Mouse (Mus musculus) embryonic facial prominence, embryonic 14.5 days (tissue): ENCODE data around the gene Nek8. TPM values are rescaled to one million over a fixed set of nuclear protein-coding genes. Genes with fewer than 3 reads are reported as not detected.

ENCODE experiments used
- ATAC-seq: fragments of 200-750 bp; cut with Nextera tagmentation; 2 replicates; pipeline ENCODE4 v1.8.0; 2017; ENCODE audit warnings: low read depth, moderate number of reproducible peaks, moderate TSS enrichment
- DNase-seq: peaks from one replicate; pipeline ENCODE4 v3.0.0-alpha.2; 2015; ENCODE audit warnings: low spot score
- H3K27ac ChIP-seq: fragments of 300-500 bp; sonication (generic); replicated peaks from 2 replicates; pipeline ENCODE4 v1.5.1; 2014; ENCODE audit warnings: low read depth, mild to moderate bottlenecking, low read length, moderate library complexity
- H3K27me3 ChIP-seq: fragments of 300-500 bp; sonication (generic); replicated peaks from 2 replicates; pipeline ENCODE4 v1.6.1; 2014; ENCODE audit warnings: low read length; ENCODE audit not compliant: control insufficient read depth, insufficient read depth
- H3K36me3 ChIP-seq: fragments of 300-500 bp; sonication (generic); 2 replicates; pipeline ENCODE4 v1.6.1; 2014; ENCODE audit warnings: low read length, mixed read lengths; ENCODE audit not compliant: control insufficient read depth, insufficient read depth
- H3K4me1 ChIP-seq: fragments of 300-500 bp; sonication (generic); 2 replicates; pipeline ENCODE4 v1.6.1; 2014; ENCODE audit warnings: antibody characterized with exemption, low read length; ENCODE audit not compliant: control insufficient read depth, insufficient read depth
- H3K4me2 ChIP-seq: fragments of 300-500 bp; sonication (generic); 2 replicates; pipeline ENCODE4 v1.6.1; 2014; ENCODE audit warnings: low read depth, mild to moderate bottlenecking, low read length, moderate library complexity, mixed read lengths
- H3K4me3 ChIP-seq: fragments of 300-500 bp; sonication (generic); 2 replicates; pipeline ENCODE4 v1.5.1; 2014; ENCODE audit warnings: low read depth, mild to moderate bottlenecking, low read length
- H3K9ac ChIP-seq: fragments of 300-500 bp; sonication (generic); 2 replicates; pipeline ENCODE4 v1.6.1; 2014; ENCODE audit warnings: low read depth, mild to moderate bottlenecking, low read length, moderate library complexity, mixed read lengths
- H3K9me3 ChIP-seq: fragments of 300-500 bp; sonication (generic); 2 replicates; pipeline ENCODE4 v1.6.1; 2016; ENCODE audit warnings: low read length; ENCODE audit not compliant: control insufficient read depth
- WGBS: fragments of 180-500 bp; shearing (Covaris S2); extraction: QIAGEN DNeasy Blood & Tissue Kit; methylation state at CpG from one replicate; pipeline ENCODE4 v1.1.7; 2014; 5-methylcytosine and 5-hydroxymethylcytosine counted together
- microRNA-seq: library from miRNA; unstranded; fragments of <30 nt; microRNA quantifications from one replicate; pipeline ENCODE4, GENCODE M21; 2016; ENCODE audit warnings: borderline number of aligned reads
- polyA plus RNA-seq: library from polyadenylated mRNA; unstranded; fragments of >200 nt; fragmentation: Nextera tagmentation; extraction: Ambion mirVana; gene quantifications from 2 replicates; pipeline ENCODE4 v1.2.1, GENCODE M21; 2014

The Nek8 gene
- polyA plus RNA-seq, 1 experiment from 2014 or later = 10.8 TPM

DNA sequence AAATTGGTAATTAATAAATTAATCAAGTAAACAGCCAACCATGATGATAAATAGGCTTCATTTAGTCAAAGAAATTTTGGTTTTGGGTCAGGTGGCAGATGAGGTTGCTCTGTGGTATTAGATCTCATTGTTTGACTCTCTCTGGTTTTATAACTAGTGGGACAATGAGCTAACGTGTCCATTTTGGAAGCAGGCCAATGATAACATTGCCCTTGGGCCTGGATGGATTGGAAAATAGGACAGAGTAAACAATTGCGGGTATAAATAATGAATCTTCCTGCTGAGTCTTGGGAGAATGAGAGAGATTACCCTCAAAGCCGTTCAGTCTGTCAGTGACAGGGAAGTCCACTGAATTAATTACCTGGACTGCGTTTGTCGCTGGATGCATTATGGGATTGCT lies 55.3 kb downstream of the Nek8 start:
- no peaks in the 10 kb centered on the region for H3K36me3 ChIP-seq
- WGBS = 69% methylated on average over 5 of the region's 5 CpGs
- DNase-seq = no peak
- no peaks in the 10 kb centered on the region for H3K9me3 ChIP-seq
- H3K9ac ChIP-seq = no peak overlapping the region
- H3K27ac ChIP-seq = no peak overlapping the region
- no peak for ATAC-seq
- no peaks in the 10 kb centered on the region for H3K27me3 ChIP-seq
- H3K4me2 ChIP-seq = no peak overlapping the region
- H3K4me1 ChIP-seq = peaks cover 2% of the 10 kb centered on the region; the same call in 1 of the 2 replicates
- H3K4me3 ChIP-seq = no peak overlapping the region

- no peaks in the 10 kb centered on the region for H3K27me3 ChIP-seq
- peaks cover 3% of the 10 kb centered on the region; the same call in 1 of the 2 replicates for H3K4me1 ChIP-seq
- 79% methylated on average over 8 of the region's 8 CpGs for WGBS
- H3K36me3 ChIP-seq = no peaks in the 10 kb centered on the region
- no peaks in the 10 kb centered on the region for H3K9me3 ChIP-seq
- DNase-seq (no peak), ATAC-seq (no peak)
- H3K4me2 ChIP-seq = no peak overlapping the region
- no peak overlapping the region for H3K4me3 ChIP-seq
- no peak overlapping the region for H3K27ac ChIP-seq
- H3K9ac ChIP-seq = no peak overlapping the region
Measured at GRCm38 (mm10) chr11:78119898-78120297, 56.6 kb downstream of the Nek8 start.

DNA sequence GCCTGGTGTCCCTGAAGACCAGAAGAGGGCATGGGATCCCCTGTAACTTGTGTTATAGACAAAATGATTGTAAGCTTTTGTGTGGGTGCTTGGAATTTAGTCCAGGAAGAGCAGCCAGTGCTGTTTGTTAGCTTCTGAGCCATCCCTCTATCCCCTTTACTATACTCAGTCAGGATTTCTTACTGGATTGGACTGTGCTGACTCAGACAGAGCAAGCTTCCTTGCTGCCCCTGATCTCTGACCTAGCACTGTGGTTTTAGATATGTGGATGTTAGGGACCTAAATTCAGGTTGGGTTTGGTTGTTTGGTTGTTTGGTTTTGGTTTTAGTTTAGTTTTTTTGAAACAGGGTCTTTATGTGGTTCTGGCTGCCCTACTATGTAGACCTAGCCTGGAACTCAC lies 58.0 kb downstream of the Nek8 start:
- DNase-seq (no peak), ATAC-seq (no peak)
- Histone ChIP-seq H3K9me3 (no peaks in the 10 kb centered on the region), H3K4me1 (peaks cover 14% of the 10 kb centered on the region; the same call in 1 of the 2 replicates), H3K4me2 (no peak overlapping the region), H3K27me3 (no peaks in the 10 kb centered on the region), H3K27ac (no peak overlapping the region), H3K36me3 (no peaks in the 10 kb centered on the region), H3K4me3 (no peak overlapping the region), H3K9ac (no peak overlapping the region)

GRCm38 (mm10) chr11:78116146-78116410 lies 60.4 kb downstream of the Nek8 start:
- H3K27ac ChIP-seq = peak overlapping the region; percentile 64; the same call in 1 of the 2 replicates
- WGBS = 3% methylated on average over 5 of the region's 5 CpGs
- no peaks in the 10 kb centered on the region for H3K36me3 ChIP-seq
- H3K9me3 ChIP-seq = no peaks in the 10 kb centered on the region
- peak overlapping the region; percentile 77 for H3K9ac ChIP-seq
- DNase-seq (no peak), ATAC-seq (no peak)
- no peaks in the 10 kb centered on the region for H3K27me3 ChIP-seq
- peak overlapping the region; percentile 64 for H3K4me3 ChIP-seq
- peak overlapping the region; percentile 57 for H3K4me2 ChIP-seq
- H3K4me1 ChIP-seq = peaks cover 14% of the 10 kb centered on the region; the same call in 1 of the 2 replicates

Small RNA genes within 50 kb of the gene (microRNA-seq; reads per million reads assigned to microRNA genes)
- gene Mir7653 = not detected

Other genes starting within 250 kb of the Nek8 start
- gene Sez6, start 245.9 kb downstream of the Nek8 start, polyA plus RNA-seq = 1.4 and 1.8 TPM in 2 replicates
- gene Phf12, start 193.9 kb downstream of the Nek8 start, polyA plus RNA-seq = 15.0 and 17.0 TPM in 2 replicates
- 19.1 and 21.7 TPM in 2 replicates for gene Dhrs13, start 144.4 kb downstream of the Nek8 start, polyA plus RNA-seq
- gene Flot2, start 138.7 kb downstream of the Nek8 start, polyA plus RNA-seq = 59.9 and 61.0 TPM in 2 replicates
- 30.9 and 32.4 TPM in 2 replicates for gene Eral1, start 96.3 kb downstream of the Nek8 start, polyA plus RNA-seq
- 15.9 and 16.3 TPM in 2 replicates for gene Fam222b, start 82.0 kb downstream of the Nek8 start, polyA plus RNA-seq
- 52.4 and 60.8 TPM in 2 replicates for gene Traf4, start 11.1 kb downstream of the Nek8 start, polyA plus RNA-seq
- 22.2 and 23.8 TPM in 2 replicates for gene Tlcd1, start within 50 bp of the Nek8 start, polyA plus RNA-seq
- gene Rpl23a, start 6.9 kb upstream of the Nek8 start, polyA plus RNA-seq = 1,626 and 1,746 TPM in 2 replicates
- gene Rab34, start 11.8 kb upstream of the Nek8 start, polyA plus RNA-seq = 136 and 156 TPM in 2 replicates
- 2.4 and 2.7 TPM in 2 replicates for gene Proca1, start 16.7 kb upstream of the Nek8 start, polyA plus RNA-seq
- gene Sdf2, start 69.1 kb upstream of the Nek8 start, polyA plus RNA-seq = 93.1 and 103 TPM in 2 replicates
- 26.6 and 28.7 TPM in 2 replicates for gene Supt6, start 69.3 kb upstream of the Nek8 start, polyA plus RNA-seq
- gene 2610507B11Rik, start 85.1 kb upstream of the Nek8 start, polyA plus RNA-seq = 73.6 and 78.9 TPM in 2 replicates
- 0.11 and 0.31 TPM in 2 replicates for gene BC030499, start 114.2 kb upstream of the Nek8 start, polyA plus RNA-seq
- 23.8 and 25.3 TPM in 2 replicates for gene Spag5, start 124.9 kb upstream of the Nek8 start, polyA plus RNA-seq
- 20.4 and 24.1 TPM in 2 replicates for gene Aldoc, start 146.3 kb upstream of the Nek8 start, polyA plus RNA-seq
- 72.3 and 82.1 TPM in 2 replicates for gene Pigs, start 151.7 kb upstream of the Nek8 start, polyA plus RNA-seq
- gene Unc119, start 166.8 kb upstream of the Nek8 start, polyA plus RNA-seq = 39.9 and 46.1 TPM in 2 replicates
- gene Foxn1, start 209.9 kb upstream of the Nek8 start, polyA plus RNA-seq = 1.4 and 1.6 TPM in 2 replicates
- gene Slc13a2, start 245.5 kb upstream of the Nek8 start, polyA plus RNA-seq = not detected in 2 replicates